Mouse (Mus musculus) megakaryocyte, embryonic 14.5 days (primary cell): ENCODE measurements around the gene Kmt2b.

ENCODE experiments used
- FLI1 ChIP-seq: IDR thresholded peaks from 2 replicates; pipeline ENCODE4 v1.6.1; 2012; ENCODE audit warnings: low read length, inconsistent platforms, mixed read lengths
- GATA1 ChIP-seq: IDR thresholded peaks from 3 replicates; pipeline ENCODE4 v1.6.1; 2012; ENCODE audit warnings: mixed read lengths, low read length, inconsistent platforms, borderline replicate concordance

GRCm38 (mm10) chr7:30549880-30550279 is 38.6 kb downstream of the Kmt2b start:
- TF ChIP-seq GATA1 = no peak
- no peak for TF ChIP-seq FLI1
